Mouse (Mus musculus): ENCODE measurements around the gene Mknk2. TPM values are rescaled to one million over a fixed set of nuclear protein-coding genes. Genes with fewer than 3 reads are reported as not detected.
A peak's percentile ranks its signal among the peaks of the same experiment; 100 is the strongest.

The Mknk2 gene
- polyA plus RNA-seq, 1 experiment from 2014 or later, result 35.6 TPM

GRCm38 (mm10) chr10:80665981-80666733, 11.8 kb downstream of the Mknk2 start:
- no peak for ATAC-seq
- Histone ChIP-seq H3K9me3 (ENCODE audit: control insufficient read depth, low read length) (no peaks in the 10 kb centered on the region), H3K4me2 (ENCODE audit: low read length) (no peak overlapping the region), H3K4me1 (ENCODE audit: control insufficient read depth, insufficient read depth, low read depth, low read length) (no peaks in the 10 kb centered on the region; the same call in none of the 2 replicates), H3K27me3 (replicated peaks; ENCODE audit: control insufficient read depth, insufficient read depth, low read length) (no peaks in the 10 kb centered on the region), H3K36me3 (ENCODE audit: control insufficient read depth, insufficient read depth, low read length) (peaks cover 42% of the 10 kb centered on the region), H3K4me3 (ENCODE audit: low read length) (no peak overlapping the region), H3K9ac (ENCODE audit: low read depth, low read length) (no peak overlapping the region), H3K27ac (ENCODE audit: low read depth, low read length) (no peak overlapping the region)
- 78% methylated on average over 10 of the region's 10 CpGs for WGBS

- Histone ChIP-seq H3K4me3 (ENCODE audit: low read length) (no peak overlapping the region), H3K9ac (ENCODE audit: low read depth, low read length) (peak overlapping the region; percentile 16; the same call in 1 of the 2 replicates), H3K4me2 (ENCODE audit: low read length) (no peak overlapping the region), H3K27me3 (replicated peaks; ENCODE audit: control insufficient read depth, insufficient read depth, low read length) (no peaks in the 10 kb centered on the region), H3K4me1 (ENCODE audit: control insufficient read depth, insufficient read depth, low read depth, low read length) (no peaks in the 10 kb centered on the region; the same call in none of the 2 replicates), H3K36me3 (ENCODE audit: control insufficient read depth, insufficient read depth, low read length) (peaks cover 38% of the 10 kb centered on the region), H3K9me3 (ENCODE audit: control insufficient read depth, low read length) (no peaks in the 10 kb centered on the region), H3K27ac (ENCODE audit: low read depth, low read length) (peak overlapping the region; percentile 45; the same call in 1 of the 2 replicates)
- WGBS, result 71% methylated on average over 4 of the region's 4 CpGs
- no peak for ATAC-seq
Observed at GRCm38 (mm10) chr10:80665459-80665858, 12.5 kb downstream of the Mknk2 start.

- Histone ChIP-seq H3K27ac (ENCODE audit: low read depth, low read length) (peak overlapping the region; percentile 61; the same call in 1 of the 2 replicates), H3K4me1 (ENCODE audit: control insufficient read depth, insufficient read depth, low read depth, low read length) (no peaks in the 10 kb centered on the region; the same call in 1 of the 2 replicates), H3K27me3 (replicated peaks; ENCODE audit: control insufficient read depth, insufficient read depth, low read length) (no peaks in the 10 kb centered on the region), H3K4me2 (ENCODE audit: low read length) (no peak overlapping the region; the same call in 1 of the 2 replicates), H3K36me3 (ENCODE audit: control insufficient read depth, insufficient read depth, low read length) (peaks cover 34% of the 10 kb centered on the region), H3K9ac (ENCODE audit: low read depth, low read length) (peak overlapping the region; percentile 16; the same call in 1 of the 2 replicates), H3K4me3 (ENCODE audit: low read length) (no peak overlapping the region), H3K9me3 (ENCODE audit: control insufficient read depth, low read length) (no peaks in the 10 kb centered on the region)
- ATAC-seq, result no peak
- 22% methylated on average over 10 of the region's 10 CpGs for WGBS
Observed at GRCm38 (mm10) chr10:80665016-80665380, 12.9 kb downstream of the Mknk2 start.

GRCm38 (mm10) chr10:80664197-80665015, 13.5 kb downstream of the Mknk2 start:
- no peaks in the 10 kb centered on the region; the same call in 1 of the 2 replicates for H3K4me1 ChIP-seq (ENCODE audit: control insufficient read depth, insufficient read depth, low read depth, low read length)
- H3K9me3 ChIP-seq (ENCODE audit: control insufficient read depth, low read length), result no peaks in the 10 kb centered on the region
- peak overlapping the region; percentile 61; the same call in 1 of the 2 replicates for H3K27ac ChIP-seq (ENCODE audit: low read depth, low read length)
- H3K9ac ChIP-seq (ENCODE audit: low read depth, low read length), result no peak overlapping the region
- no peak overlapping the region; the same call in 1 of the 2 replicates for H3K4me2 ChIP-seq (ENCODE audit: low read length)
- peaks cover 32% of the 10 kb centered on the region for H3K36me3 ChIP-seq (ENCODE audit: control insufficient read depth, insufficient read depth, low read length)
- H3K27me3 ChIP-seq (replicated peaks; ENCODE audit: control insufficient read depth, insufficient read depth, low read length), result no peaks in the 10 kb centered on the region
- ATAC-seq, result no peak
- H3K4me3 ChIP-seq (ENCODE audit: low read length), result no peak overlapping the region
- WGBS, result 31% methylated on average over 16 of the region's 16 CpGs

GRCm38 (mm10) chr10:80663485-80664196, 14.3 kb downstream of the Mknk2 start:
- WGBS, result 63% methylated on average over 5 of the region's 5 CpGs
- H3K27me3 ChIP-seq (replicated peaks; ENCODE audit: control insufficient read depth, insufficient read depth, low read length), result no peaks in the 10 kb centered on the region
- no peak overlapping the region for H3K4me3 ChIP-seq (ENCODE audit: low read length)
- peaks cover 4% of the 10 kb centered on the region for H3K4me1 ChIP-seq (ENCODE audit: control insufficient read depth, insufficient read depth, low read depth, low read length)
- H3K36me3 ChIP-seq (ENCODE audit: control insufficient read depth, insufficient read depth, low read length), result peaks cover 24% of the 10 kb centered on the region
- ATAC-seq, result no peak
- no peak overlapping the region for H3K4me2 ChIP-seq (ENCODE audit: low read length)
- no peak overlapping the region for H3K9ac ChIP-seq (ENCODE audit: low read depth, low read length)
- no peak overlapping the region for H3K27ac ChIP-seq (ENCODE audit: low read depth, low read length)
- H3K9me3 ChIP-seq (ENCODE audit: control insufficient read depth, low read length), result no peaks in the 10 kb centered on the region

GRCm38 (mm10) chr10:80661149-80661548, 16.8 kb downstream of the Mknk2 start:
- peaks cover 4% of the 10 kb centered on the region for H3K4me1 ChIP-seq (ENCODE audit: control insufficient read depth, insufficient read depth, low read depth, low read length)
- H3K9me3 ChIP-seq (ENCODE audit: control insufficient read depth, low read length), result no peaks in the 10 kb centered on the region
- H3K4me3 ChIP-seq (ENCODE audit: low read length), result no peak overlapping the region
- H3K27ac ChIP-seq (ENCODE audit: low read depth, low read length), result no peak overlapping the region
- H3K4me2 ChIP-seq (ENCODE audit: low read length), result no peak overlapping the region
- no peak overlapping the region for H3K9ac ChIP-seq (ENCODE audit: low read depth, low read length)
- no peak for ATAC-seq
- H3K27me3 ChIP-seq (replicated peaks; ENCODE audit: control insufficient read depth, insufficient read depth, low read length), result no peaks in the 10 kb centered on the region
- peaks cover 6% of the 10 kb centered on the region; the same call in 1 of the 2 replicates for H3K36me3 ChIP-seq (ENCODE audit: control insufficient read depth, insufficient read depth, low read length)
- WGBS, result 30% methylated on average over 5 of the region's 5 CpGs

- Histone ChIP-seq H3K4me2 (ENCODE audit: low read length) (peak overlapping the region; percentile 34), H3K4me1 (ENCODE audit: control insufficient read depth, insufficient read depth, low read depth, low read length) (peaks cover 18% of the 10 kb centered on the region), H3K4me3 (ENCODE audit: low read length) (no peak overlapping the region), H3K9me3 (ENCODE audit: control insufficient read depth, low read length) (no peaks in the 10 kb centered on the region), H3K27ac (ENCODE audit: low read depth, low read length) (peak overlapping the region; percentile 39; the same call in 1 of the 2 replicates), H3K36me3 (ENCODE audit: control insufficient read depth, insufficient read depth, low read length) (no peaks in the 10 kb centered on the region), H3K27me3 (replicated peaks; ENCODE audit: control insufficient read depth, insufficient read depth, low read length) (no peaks in the 10 kb centered on the region), H3K9ac (ENCODE audit: low read depth, low read length) (0 out of 2 replicates have a peak overlapping the region, but pooled peaks have one; percentile 14)
- 13% methylated on average over 10 of the region's 10 CpGs for WGBS
- no peak for ATAC-seq
Observed at GRCm38 (mm10) chr10:80659213-80659612, 18.7 kb downstream of the Mknk2 start.

GRCm38 (mm10) chr10:80658841-80659202, 19.1 kb downstream of the Mknk2 start:
- no peak for ATAC-seq
- Histone ChIP-seq H3K27ac (ENCODE audit: low read depth, low read length) (peak overlapping the region; percentile 39; the same call in 1 of the 2 replicates), H3K4me2 (ENCODE audit: low read length) (no peak overlapping the region; the same call in 1 of the 2 replicates)

More at GRCm38 (mm10) chr10:80658841-80659202, 19.1 kb downstream of the Mknk2 start:
- 62% methylated on average over 4 of the region's 4 CpGs for WGBS
- Histone ChIP-seq H3K4me1 (ENCODE audit: control insufficient read depth, insufficient read depth, low read depth, low read length) (peaks cover 20% of the 10 kb centered on the region), H3K36me3 (ENCODE audit: control insufficient read depth, insufficient read depth, low read length) (no peaks in the 10 kb centered on the region), H3K9me3 (ENCODE audit: control insufficient read depth, low read length) (no peaks in the 10 kb centered on the region), H3K27me3 (replicated peaks; ENCODE audit: control insufficient read depth, insufficient read depth, low read length) (no peaks in the 10 kb centered on the region), H3K9ac (ENCODE audit: low read depth, low read length) (0 out of 2 replicates have a peak overlapping the region, but pooled peaks have one; percentile 14), H3K4me3 (ENCODE audit: low read length) (no peak overlapping the region)
